Mouse (Mus musculus) intestine, postnatal 0 days (tissue): ENCODE results near the gene Cbx7. TPM values are rescaled to one million over a fixed set of nuclear protein-coding genes. Genes with fewer than 3 reads are reported as not detected.

Experiments used
- ATAC-seq: fragments of 200-750 bp; cut with Nextera tagmentation; 2 replicates; pipeline ENCODE4 v1.8.0; 2017; ENCODE audit warnings: mild to moderate bottlenecking, moderate TSS enrichment, moderate library complexity
- H3K27ac ChIP-seq: fragments of 300-500 bp; sonication (generic); 2 replicates; pipeline ENCODE4 v1.5.1; 2014; ENCODE audit warnings: mild to moderate bottlenecking, low read depth, low read length, moderate library complexity
- H3K27me3 ChIP-seq: fragments of 300-500 bp; sonication (generic); replicated peaks from 2 replicates; pipeline ENCODE4 v1.6.1; 2014; ENCODE audit warnings: low read length, mixed read lengths; ENCODE audit not compliant: control insufficient read depth, insufficient read depth
- H3K36me3 ChIP-seq: fragments of 300-500 bp; sonication (generic); 2 replicates; pipeline ENCODE4 v1.6.1; 2014; ENCODE audit warnings: mild to moderate bottlenecking, moderate library complexity; ENCODE audit not compliant: control insufficient read depth, insufficient read depth
- H3K4me1 ChIP-seq: fragments of 300-500 bp; sonication (generic); replicated peaks from 2 replicates; pipeline ENCODE4 v1.6.1; 2014; ENCODE audit warnings: antibody characterized with exemption, low read length, mixed read lengths; ENCODE audit not compliant: control insufficient read depth, insufficient read depth
- H3K4me2 ChIP-seq: fragments of 300-500 bp; sonication (generic); replicated peaks from 2 replicates; pipeline ENCODE4 v1.6.1; 2014; ENCODE audit warnings: low read depth, mild to moderate bottlenecking, moderate library complexity
- H3K4me3 ChIP-seq: fragments of 300-500 bp; sonication (generic); 2 replicates; pipeline ENCODE4 v1.5.1; 2014; ENCODE audit warnings: low read depth, low read length
- H3K9ac ChIP-seq: fragments of 300-500 bp; sonication (generic); 2 replicates; pipeline ENCODE4 v1.6.1; 2014; ENCODE audit warnings: mild to moderate bottlenecking, low read depth, low read length
- H3K9me3 ChIP-seq: fragments of 300-500 bp; sonication (generic); 2 replicates; pipeline ENCODE4 v1.6.1; 2016; ENCODE audit warnings: mixed run types; ENCODE audit not compliant: control insufficient read depth
- CTCF ChIP-seq: sonication (generic); IDR thresholded peaks from 2 replicates; pipeline ENCODE4 v1.5.1; 2016; ENCODE audit warnings: low read depth, mild to moderate bottlenecking, control low read depth, antibody characterized with exemption, moderate library complexity
- WGBS: fragments of 180-500 bp; shearing (Covaris S2); extraction: QIAGEN DNeasy Blood & Tissue Kit; methylation state at CpG from one replicate; pipeline ENCODE4 v1.1.7; 2014; 5-methylcytosine and 5-hydroxymethylcytosine counted together
- polyA plus RNA-seq: library from polyadenylated mRNA; unstranded; fragments of >200 nt; fragmentation: Nextera tagmentation; extraction: Ambion mirVana; gene quantifications from 2 replicates; pipeline ENCODE4 v1.2.1, GENCODE M21; 2015

The Cbx7 gene
- polyA plus RNA-seq, 1 experiment from 2014 or later, result 2.5 TPM

DNA sequence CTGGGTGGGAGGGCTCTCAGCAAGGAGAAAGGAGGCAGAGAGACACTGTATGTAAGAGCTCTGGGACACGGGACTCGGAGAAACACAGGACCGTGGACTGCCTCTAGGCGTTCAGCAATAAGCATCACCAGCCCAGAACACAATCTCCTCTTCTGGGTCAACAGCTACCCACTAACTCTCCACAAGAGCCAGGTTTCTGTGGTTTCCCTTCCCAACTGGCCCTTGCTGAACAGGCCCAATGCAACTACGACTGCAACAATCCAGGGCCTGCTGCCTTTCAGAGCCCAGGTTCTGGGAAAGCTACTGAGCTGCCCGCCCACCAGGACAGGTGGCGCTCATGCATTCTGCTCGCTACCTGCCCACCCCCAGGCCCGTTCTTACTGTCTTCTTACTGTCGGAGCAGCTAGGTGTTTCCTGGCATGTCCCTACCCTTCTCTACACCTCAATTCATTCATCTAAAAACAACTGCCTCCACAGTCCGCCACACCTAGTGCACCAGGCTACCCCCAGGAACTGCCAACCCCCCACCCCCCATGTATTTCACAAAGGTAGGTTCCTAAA lies 44.0 kb downstream of the Cbx7 start:
- H3K4me3 ChIP-seq, result peak overlapping the region; percentile 51; the same call in 1 of the 2 replicates
- no peak for ATAC-seq

GRCm38 (mm10) chr15:79919787-79920186 lies 51.1 kb downstream of the Cbx7 start:
- Histone ChIP-seq H3K9me3 (no peaks in the 10 kb centered on the region), H3K4me2 (no peak overlapping the region), H3K4me3 (no peak overlapping the region), H3K9ac (no peak overlapping the region), H3K4me1 (no peaks in the 10 kb centered on the region), H3K36me3 (peaks cover 20% of the 10 kb centered on the region), H3K27me3 (no peaks in the 10 kb centered on the region), H3K27ac (no peak overlapping the region)
- no peak for ATAC-seq
- no peak for TF ChIP-seq CTCF
- 60% methylated on average over 2 of the region's 2 CpGs for WGBS

More for the DNA sequence above, 44.0 kb downstream of the Cbx7 start:
- H3K27me3 ChIP-seq, result no peaks in the 10 kb centered on the region
- H3K9me3 ChIP-seq, result no peaks in the 10 kb centered on the region
- WGBS, result 79% methylated on average over 11 of the region's 11 CpGs
- H3K36me3 ChIP-seq, result peaks cover 5% of the 10 kb centered on the region; the same call in 1 of the 2 replicates
- H3K4me2 ChIP-seq, result peak overlapping the region; percentile 86
- H3K9ac ChIP-seq, result 0 out of 2 replicates have a peak overlapping the region, but pooled peaks have one; percentile 65
- peak overlapping the region; percentile 61; the same call in 1 of the 2 replicates for H3K27ac ChIP-seq
- no peak for TF ChIP-seq CTCF
- H3K4me1 ChIP-seq, result peaks cover 4% of the 10 kb centered on the region; the same call in 1 of the 2 replicates

- Histone ChIP-seq H3K4me1 (no peaks in the 10 kb centered on the region), H3K36me3 (peaks cover 20% of the 10 kb centered on the region), H3K27me3 (no peaks in the 10 kb centered on the region), H3K4me3 (no peak overlapping the region), H3K4me2 (no peak overlapping the region), H3K9me3 (no peaks in the 10 kb centered on the region), H3K27ac (no peak overlapping the region), H3K9ac (no peak overlapping the region)
- WGBS, result 84% methylated on average over 16 of the region's 16 CpGs
- ATAC-seq, result no peak
- no peak for TF ChIP-seq CTCF
Measured at GRCm38 (mm10) chr15:79918485-79918884, 52.4 kb downstream of the Cbx7 start.

DNA sequence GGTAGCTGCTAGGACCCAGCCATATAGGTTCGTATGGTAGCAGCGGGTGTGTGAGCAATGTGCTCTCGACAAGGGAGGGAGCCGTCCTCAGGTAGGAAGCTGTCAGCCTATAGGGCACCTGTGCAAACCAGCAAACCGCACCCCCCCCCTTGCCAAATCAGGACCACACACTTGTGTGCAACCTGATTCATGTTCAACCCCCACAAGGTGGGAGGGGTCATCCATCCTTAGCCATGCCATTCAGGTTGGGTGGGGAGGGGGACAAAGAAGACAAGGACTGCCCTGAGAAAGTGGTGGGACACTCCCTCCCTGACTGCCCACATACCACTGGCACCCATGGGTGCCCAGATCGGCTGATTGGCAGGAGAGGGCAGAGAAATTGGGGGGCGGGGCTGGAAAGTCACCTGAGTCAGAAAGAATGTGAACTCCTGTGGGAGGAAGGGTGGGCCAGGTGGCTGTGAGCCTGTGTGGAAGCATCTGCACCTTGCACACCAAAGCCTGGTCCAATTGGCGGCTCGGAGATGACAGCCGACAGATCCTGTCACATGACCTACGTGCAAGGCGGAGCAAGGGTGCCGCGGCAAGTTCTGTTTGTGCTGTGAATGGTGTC lies 53.7 kb downstream of the Cbx7 start:
- Histone ChIP-seq H3K4me3 (no peak overlapping the region), H3K9me3 (no peaks in the 10 kb centered on the region), H3K4me2 (no peak overlapping the region), H3K9ac (no peak overlapping the region), H3K4me1 (no peaks in the 10 kb centered on the region), H3K27ac (no peak overlapping the region), H3K27me3 (no peaks in the 10 kb centered on the region), H3K36me3 (peaks cover 18% of the 10 kb centered on the region)
- TF ChIP-seq CTCF, result no peak
- no peak for ATAC-seq
- 94% methylated on average over 14 of the region's 14 CpGs for WGBS

GRCm38 (mm10) chr15:79916150-79916549 lies 54.8 kb downstream of the Cbx7 start:
- 77% methylated on average over 5 of the region's 5 CpGs for WGBS
- ATAC-seq, result no peak
- Histone ChIP-seq H3K9me3 (no peaks in the 10 kb centered on the region), H3K9ac (no peak overlapping the region), H3K27ac (no peak overlapping the region), H3K36me3 (peaks cover 8% of the 10 kb centered on the region), H3K4me3 (no peak overlapping the region), H3K27me3 (no peaks in the 10 kb centered on the region), H3K4me2 (no peak overlapping the region), H3K4me1 (no peaks in the 10 kb centered on the region)
- no peak for TF ChIP-seq CTCF

DNA sequence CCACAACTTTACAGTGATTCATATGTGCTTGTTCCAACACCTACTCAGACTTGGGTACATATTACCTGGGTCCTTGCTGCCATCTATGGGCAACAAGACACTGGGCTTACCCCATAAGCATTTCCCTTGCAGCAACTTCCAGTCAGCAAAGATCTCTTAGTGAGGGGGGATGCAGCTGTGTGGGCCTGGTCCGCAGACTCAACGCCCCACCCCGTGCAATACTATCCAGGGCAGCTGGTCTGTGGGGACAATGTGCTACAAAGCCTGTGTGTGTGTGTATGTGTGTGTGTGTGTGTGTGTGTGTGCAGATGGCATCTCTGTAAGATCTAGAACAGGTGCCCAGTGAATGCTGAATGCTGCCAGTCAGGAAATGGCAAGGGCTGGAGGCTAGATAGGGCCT lies 56.6 kb downstream of the Cbx7 start:
- no peak for ATAC-seq
- H3K27me3 ChIP-seq, result no peaks in the 10 kb centered on the region
- no peaks in the 10 kb centered on the region for H3K9me3 ChIP-seq
- H3K4me1 ChIP-seq, result no peaks in the 10 kb centered on the region
- peak; percentile 56 for TF ChIP-seq CTCF
- H3K9ac ChIP-seq, result no peak overlapping the region
- no peak overlapping the region for H3K4me2 ChIP-seq
- H3K4me3 ChIP-seq, result no peak overlapping the region
- 85% methylated on average over 3 of the region's 3 CpGs for WGBS
- 0 out of 2 replicates have a peak, but pooled peaks cover 8% of the 10 kb centered on the region for H3K36me3 ChIP-seq
- no peak overlapping the region for H3K27ac ChIP-seq
